Mouse (Mus musculus) liver, embryonic 14.5 days (tissue): ENCODE measurements around the gene Gas7.

Source experiments
- CTCF ChIP-seq: IDR thresholded peaks from 2 replicates; pipeline ENCODE4 v1.5.1; 2016; ENCODE audit warnings: antibody characterized with exemption, low read depth, control low read depth
- EP300 ChIP-seq: IDR thresholded peaks from 2 replicates; pipeline ENCODE4 v1.6.1; 2016; ENCODE audit warnings: antibody characterized with exemption, low read depth

DNA sequence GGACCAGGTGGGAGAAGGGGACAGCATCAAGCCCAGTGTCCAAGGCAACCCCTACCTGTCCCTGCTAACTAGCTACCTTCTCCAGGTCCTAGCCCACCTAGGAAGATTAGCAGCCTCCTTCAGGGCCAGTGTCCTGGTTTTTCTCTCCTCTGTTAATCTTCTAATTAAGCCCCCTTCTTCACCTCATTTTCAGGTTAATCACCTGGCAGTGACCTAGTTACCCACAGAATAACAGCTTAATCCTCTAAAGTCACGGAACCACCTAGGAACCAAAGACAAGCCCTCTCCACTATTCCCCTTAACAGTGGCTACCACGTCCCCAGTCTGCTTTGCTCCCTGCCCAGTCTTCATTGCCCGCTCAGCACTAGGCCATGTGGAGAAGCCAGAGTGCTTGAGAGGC, 226.6 kb downstream of the Gas7 start:
- TF ChIP-seq CTCF (no peak), EP300 (no peak)
